Mouse (Mus musculus) adrenal gland, adult 18-20 months (tissue): Measurements from ENCODE around the gene Frmd4a. TPM values are rescaled to one million over a fixed set of nuclear protein-coding genes. Genes with fewer than 3 reads are reported as not detected.

ENCODE experiments used
- DNase-seq, 2 experiments: peaks; one replicate each; pipeline ENCODE4 v3.0.0; 2021 to 2022; ENCODE audit warnings: low spot score in 2 of 2
- total RNA-seq, 2 experiments: library from RNA; stranded (reverse); gene quantifications; 1 replicate in 1 of 2; 2 replicates in 1 of 2; pipeline ENCODE4 v1.2.3; 2021

Frmd4a gene
- total RNA-seq, 2 experiments from 2014 or later = 8.7 to 13.2 TPM

DNA sequence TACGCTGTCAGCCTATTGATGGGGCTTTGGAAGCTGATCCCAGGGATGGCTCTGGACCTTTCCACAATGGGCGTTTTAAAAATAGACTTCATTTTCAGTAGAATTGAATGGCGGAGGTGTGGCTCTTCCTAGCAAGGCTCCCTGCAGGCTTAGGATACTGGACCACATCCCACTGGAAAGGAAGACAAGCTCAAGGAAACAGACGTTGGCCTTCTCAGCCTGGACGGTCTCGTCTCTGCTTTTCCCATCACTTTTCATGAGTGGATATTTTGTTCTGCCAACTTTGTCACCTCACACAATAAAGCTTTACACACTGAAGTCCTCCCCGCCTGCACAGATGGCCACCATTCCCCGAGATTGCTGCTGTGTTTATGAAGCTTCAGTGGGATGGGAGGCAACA is 417.5 kb downstream of the Frmd4a start:
- no peak for DNase-seq

- no peak for DNase-seq
Observed at GRCm38 (mm10) chr2:4436361-4437231, 419.1 kb downstream of the Frmd4a start.

DNA sequence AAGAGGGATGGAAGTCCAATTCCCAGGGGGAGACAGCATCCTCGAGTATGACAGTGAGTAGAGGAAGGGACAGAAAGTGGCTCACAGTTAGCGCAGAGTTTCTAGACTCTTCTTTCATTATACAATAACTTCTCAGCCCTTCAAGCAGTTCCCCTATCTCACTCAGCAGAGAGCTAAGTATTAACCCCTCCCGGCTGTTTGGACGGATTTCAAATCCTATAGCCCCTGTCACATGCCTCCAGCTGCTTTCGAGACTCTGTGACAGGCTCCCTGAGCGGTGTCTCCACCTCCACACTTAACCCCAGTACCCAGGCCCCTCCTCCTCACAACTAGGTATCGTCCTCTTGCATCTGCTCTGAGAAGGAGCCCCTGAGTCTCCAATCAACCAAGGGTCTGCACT is 421.2 kb downstream of the Frmd4a start:
- DNase-seq = no peak

DNA sequence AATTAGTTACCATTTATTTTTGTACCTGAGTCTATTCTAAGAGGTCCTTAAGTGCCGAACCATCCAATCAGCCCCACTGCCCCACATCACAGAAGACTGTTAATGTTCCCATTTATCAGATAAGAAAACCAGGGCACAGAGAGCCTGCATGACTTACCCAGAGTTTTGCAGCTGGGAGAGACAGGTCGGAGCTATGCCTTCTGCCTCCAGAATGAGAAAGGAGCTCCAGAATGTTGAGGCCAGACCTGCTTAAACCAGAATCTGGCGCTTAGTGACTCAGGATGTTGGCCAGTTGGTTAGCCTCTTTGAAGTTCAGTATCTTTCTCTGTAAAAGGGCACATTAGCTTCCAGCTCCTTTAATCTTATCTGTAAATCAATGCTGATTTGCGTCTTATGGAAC is 422.4 kb downstream of the Frmd4a start:
- DNase-seq = no peak

GRCm38 (mm10) chr2:4441840-4442239 is 424.3 kb downstream of the Frmd4a start:
- DNase-seq = no peak

- DNase-seq = no peak
Observed at GRCm38 (mm10) chr2:4444740-4445139, 427.2 kb downstream of the Frmd4a start.

- peak in 1 of 2 experiments; percentile 39 for DNase-seq
Observed at GRCm38 (mm10) chr2:4445629-4446400, 428.3 kb downstream of the Frmd4a start.

GRCm38 (mm10) chr2:4449860-4450480 is 432.5 kb downstream of the Frmd4a start:
- no peak for DNase-seq

DNA sequence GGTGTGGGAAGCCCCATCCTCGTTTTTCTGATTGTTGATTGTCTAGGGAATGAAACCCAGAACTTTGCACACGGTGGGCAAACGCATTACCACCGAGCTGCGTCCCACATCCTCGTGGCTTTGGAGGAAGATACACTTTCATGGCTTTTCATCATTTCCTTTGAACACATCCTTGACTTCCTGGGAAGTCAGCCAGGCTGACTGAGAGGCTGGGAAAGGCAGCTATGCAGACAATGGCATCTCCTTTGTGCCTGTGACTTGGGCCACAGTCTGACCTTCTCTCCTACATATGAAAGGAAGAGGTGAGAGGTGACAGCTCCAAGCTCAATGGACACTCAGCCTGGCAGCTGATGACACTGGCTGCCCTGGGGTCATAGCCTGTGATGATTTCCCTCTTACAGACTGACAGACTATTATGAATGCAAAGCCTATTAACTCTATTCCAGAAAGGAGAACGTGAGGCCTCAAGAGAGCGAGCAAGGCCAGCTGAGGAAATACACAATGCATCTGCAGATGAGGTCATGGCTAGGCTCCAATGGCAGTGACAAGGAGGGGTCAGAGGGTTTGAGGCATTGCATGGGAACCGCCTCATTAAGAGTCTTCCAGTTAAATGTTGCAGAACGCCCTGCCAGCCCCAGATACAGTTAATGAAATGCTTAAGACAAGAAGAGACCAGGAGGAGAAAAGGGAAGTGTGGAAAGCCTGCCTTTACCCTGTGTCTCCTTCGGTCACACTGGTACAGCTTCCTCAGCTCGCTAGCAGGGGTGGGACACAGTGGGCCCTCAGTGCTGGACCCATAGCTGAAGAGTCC is 435.3 kb downstream of the Frmd4a start:
- DNase-seq = no peak

DNA sequence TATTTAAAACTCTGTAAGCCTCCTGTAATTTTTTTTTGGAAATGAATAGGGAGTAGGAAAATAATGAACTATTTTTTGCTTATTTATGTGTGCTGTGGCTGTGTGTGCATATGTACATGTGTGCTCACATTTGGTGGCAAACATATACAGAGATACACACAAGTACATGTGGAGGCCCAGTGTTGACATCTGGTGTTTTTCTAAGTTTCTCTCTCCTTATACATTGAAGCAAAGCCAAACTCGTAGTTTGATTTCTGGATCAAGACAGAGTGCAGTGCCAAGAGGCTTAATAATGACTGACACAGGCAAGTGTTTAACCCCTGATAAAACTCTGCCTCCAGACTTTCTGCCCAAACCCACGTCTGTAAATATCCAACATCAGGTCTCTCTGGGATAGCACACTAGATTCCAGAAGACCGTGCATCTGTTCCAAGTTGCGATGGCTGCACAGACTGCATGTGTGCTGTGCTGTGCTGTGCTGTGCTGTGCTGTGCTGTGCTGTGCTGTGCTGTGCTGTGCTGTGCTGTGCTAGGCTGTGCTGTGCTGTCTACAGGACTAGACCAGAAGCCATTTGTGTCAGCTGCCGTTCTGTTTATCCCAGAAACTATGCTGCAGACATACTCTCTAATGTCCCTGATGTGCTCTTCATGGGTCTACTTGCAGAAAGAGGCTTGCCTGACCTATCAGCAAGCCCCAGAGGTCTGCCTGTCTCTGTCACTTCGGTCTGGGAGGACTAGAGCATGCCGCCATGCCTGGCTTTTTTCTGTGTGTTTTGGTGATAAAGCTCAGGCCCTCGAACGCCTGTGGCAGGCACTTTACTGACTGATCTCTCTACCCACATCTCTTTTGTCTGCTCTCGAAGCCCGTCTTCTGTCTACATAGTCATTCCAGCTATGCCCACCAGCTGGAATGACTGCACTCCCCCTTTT is 437.8 kb downstream of the Frmd4a start:
- DNase-seq = no peak

DNA sequence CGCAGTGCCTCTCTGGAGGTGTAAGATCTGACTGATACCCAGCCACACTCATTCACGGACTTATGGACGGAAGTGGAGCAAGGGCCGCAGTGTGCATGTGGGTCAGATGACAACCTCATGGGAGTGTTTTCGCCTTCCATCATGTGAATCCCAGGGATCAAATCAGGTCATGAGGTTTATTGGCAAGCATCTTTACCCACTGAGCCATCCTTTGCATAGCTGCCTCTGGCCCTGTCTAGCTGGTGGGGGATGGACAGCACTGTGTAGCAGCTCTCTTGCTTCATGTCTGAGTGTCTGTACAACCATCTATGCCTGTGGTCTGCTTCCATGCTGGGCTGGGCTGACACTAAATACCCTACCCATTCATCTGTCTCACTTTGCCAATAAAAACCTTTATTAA is 443.4 kb downstream of the Frmd4a start:
- no peak for DNase-seq

DNA sequence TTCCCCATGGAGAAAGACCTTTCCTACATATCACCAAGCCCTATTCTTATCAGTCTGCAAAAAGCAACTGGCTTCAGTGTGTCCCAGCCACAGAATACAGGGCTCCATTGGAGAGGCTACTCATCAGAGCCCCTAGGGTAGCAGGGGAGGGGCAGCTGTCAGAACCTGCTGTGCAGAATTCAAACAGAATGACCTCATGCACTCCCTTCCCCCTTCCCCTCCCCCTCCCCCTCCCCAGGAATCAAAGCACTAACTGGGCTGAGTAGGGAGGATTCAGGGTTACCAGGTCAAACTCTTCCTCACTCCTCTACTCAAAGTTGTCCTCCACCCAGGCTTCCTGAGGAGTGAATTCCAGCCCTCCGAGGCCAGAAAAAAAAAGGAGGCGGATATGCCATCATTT is 444.0 kb downstream of the Frmd4a start:
- DNase-seq = no peak

DNA sequence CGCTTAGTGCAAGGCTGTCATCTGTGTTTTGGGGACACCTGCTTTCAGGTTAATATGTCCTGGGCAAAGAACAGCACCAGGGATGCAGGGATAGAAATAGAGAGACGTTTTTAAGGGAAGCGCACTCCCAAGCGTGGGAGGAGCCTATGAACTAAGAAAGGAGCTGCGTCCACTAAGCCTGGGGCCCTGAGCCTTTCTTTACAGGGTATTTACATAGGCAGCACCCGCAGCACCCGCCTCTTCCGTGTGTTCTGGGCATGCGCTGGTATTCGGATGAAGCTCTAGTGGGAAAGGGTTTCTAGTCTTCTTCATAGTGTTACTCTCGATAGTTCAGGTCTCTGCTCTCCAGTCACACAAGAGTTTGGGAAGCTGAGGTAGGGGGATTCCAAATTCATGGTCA is 445.0 kb downstream of the Frmd4a start:
- DNase-seq = no peak

DNA sequence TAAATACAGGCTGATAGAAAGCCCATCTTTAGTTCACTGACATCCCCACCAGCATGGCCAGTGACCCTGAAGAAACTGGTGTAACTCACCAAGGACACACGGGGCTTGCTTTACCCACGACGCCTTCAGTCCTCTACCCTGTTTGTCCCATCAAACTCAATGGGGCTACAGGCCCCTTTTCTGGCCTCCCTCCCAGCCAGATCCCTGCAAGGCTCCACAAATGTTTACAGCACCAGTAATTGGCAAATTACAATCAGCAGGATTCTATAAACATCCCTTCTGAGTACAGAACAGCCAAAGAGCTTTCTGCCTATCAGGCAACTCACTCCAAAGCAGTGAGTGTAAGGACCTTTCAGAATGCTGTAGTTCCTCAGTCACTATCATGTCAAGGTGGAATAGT is 448.6 kb downstream of the Frmd4a start:
- no peak for DNase-seq

GRCm38 (mm10) chr2:4467314-4467713 is 449.8 kb downstream of the Frmd4a start:
- DNase-seq = no peak

DNA sequence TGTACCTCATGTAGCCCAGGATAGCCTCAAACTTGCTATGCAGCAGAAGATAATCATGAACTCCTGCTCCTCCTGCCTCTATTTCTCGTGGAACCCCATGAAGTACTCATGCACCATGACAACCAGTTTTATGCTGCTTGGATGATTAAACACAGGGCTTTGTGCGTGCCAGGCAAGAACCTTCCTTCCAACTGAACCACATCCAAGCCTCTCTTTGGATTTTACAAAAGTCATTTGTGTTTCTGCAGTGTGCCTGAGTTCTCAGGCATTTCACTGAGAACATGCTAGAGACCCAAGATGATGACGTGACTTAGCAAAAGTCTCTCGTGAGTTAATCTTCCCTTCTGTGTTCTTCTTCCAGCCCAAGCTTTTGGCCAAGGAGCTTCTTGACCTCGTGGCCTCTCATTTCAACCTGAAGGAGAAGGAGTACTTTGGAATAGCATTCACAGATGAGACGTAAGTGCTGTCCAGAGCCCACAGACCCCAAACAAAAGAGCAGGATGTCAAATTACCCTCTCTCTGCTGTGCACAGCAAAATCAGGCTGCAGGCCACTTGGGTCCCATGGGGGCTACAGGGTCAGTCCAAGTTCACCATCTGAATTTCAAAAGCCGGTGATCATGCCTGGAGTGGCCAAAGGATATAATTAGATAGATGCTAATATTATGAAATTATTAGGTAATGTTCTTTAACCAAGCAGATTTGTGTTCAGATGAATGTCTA is 455.4 kb downstream of the Frmd4a start:
- no peak for DNase-seq

DNA sequence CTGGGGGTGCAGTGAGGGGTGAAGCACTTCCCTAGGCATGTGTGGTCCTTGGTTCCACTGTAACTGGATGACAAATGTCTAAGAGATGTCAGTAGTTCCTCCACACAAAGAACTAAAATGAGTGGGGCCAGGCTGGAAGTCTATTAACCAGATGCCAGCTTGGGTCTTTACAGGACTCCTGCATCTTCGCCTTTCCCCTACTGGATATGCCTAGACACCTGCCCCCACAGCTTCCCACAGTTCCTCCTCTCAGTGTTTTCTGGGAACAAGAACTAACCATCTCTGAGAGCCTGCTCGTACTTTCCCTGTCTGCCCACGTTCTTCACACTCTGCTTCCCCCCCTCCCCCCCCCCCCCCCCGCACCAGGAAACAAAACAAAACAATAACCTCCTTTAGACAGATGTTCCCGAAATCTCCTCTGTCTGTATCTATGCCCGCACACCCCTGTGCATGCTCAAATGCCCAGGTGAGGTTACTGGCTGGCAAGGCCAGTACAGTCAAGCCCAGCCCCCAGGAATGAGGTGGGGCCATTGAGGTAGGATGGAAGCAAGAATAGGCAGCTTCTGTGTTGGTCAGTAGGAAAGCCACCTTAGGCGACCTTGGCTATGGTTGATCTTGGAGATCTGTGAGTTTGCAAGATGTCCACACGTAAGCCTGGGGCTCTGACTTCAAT is 456.5 kb downstream of the Frmd4a start:
- no peak for DNase-seq

DNA sequence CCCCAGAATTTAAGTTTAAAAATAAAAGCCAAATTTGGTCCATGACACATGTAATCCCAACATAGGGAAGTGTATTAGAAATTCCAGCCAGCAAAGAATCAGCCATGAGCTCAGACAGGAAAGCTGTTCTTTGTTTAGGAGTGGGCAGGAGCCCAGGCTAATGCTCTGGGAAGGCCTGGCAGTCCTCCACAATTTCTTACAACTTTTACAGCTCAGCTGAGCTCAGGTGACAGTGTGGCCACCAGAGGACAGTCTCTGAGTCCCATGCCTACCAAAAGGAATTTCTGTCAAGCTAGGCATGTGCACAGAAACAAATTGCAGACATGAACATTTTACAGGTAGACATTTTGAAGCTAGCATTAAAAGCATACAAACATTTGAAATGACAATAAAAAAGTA is 457.0 kb downstream of the Frmd4a start:
- no peak for DNase-seq

DNA sequence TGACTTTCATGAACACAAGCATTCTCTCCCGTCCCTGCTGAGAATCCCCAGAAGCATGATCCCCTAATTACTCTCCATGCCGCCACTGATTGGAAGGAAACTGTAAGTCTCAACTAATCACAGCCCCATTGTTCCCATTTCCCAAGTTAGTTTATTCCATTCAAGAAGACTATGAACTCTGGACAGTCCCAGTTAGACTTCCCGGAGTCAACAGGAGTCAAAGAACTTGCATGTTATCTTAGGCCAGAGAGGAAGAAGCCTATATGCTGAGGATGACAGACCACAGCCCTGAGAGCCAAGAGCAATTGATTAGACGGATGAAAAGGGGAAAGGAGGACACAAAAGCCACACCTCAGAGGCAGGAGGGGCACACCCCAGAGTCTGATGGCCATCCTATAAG is 458.5 kb downstream of the Frmd4a start:
- DNase-seq = no peak
